Mouse (Mus musculus) kidney, embryonic 15.5 days (tissue): ENCODE measurements at regions not wholly inside any gene's neighbourhood (a gene's known extent, or its start where the extent isn't known, plus 50 kb on each side); places are given as distances from the start of the nearest gene placed in this dataset.
"Not testable (repeated sequence)": the region's sequence is repeated elsewhere in the genome, so short reads cannot be mapped to it uniquely, and the experiment has no call there.

Source experiments
- ATAC-seq: fragments of 200-750 bp; cut with Nextera tagmentation; replicated peaks from 2 replicates; pipeline ENCODE4 v1.8.0; 2017; ENCODE audit warnings: moderate TSS enrichment; ENCODE audit not compliant: low FRiP score
- H3K27ac ChIP-seq: fragments of 300-500 bp; sonication (generic); 2 replicates; pipeline ENCODE4 v1.5.1; 2015; ENCODE audit warnings: mild to moderate bottlenecking, inconsistent platforms
- H3K27me3 ChIP-seq: fragments of 300-500 bp; sonication (generic); 2 replicates; pipeline ENCODE4 v1.6.1; 2015; ENCODE audit warnings: inconsistent platforms
- H3K36me3 ChIP-seq: fragments of 300-500 bp; sonication (generic); 2 replicates; pipeline ENCODE4 v1.6.1; 2015; ENCODE audit warnings: inconsistent platforms
- H3K4me1 ChIP-seq: fragments of 300-500 bp; sonication (generic); 2 replicates; pipeline ENCODE4 v1.6.1; 2015; ENCODE audit warnings: inconsistent platforms
- H3K4me2 ChIP-seq: fragments of 300-500 bp; sonication (generic); 2 replicates; pipeline ENCODE4 v1.6.1; 2015; ENCODE audit warnings: moderate library complexity, mild to moderate bottlenecking, inconsistent platforms
- H3K4me3 ChIP-seq: fragments of 300-500 bp; sonication (generic); replicated peaks from 2 replicates; pipeline ENCODE4 v1.5.1; 2015; ENCODE audit warnings: mild to moderate bottlenecking, inconsistent platforms
- H3K9ac ChIP-seq: fragments of 300-500 bp; sonication (generic); 2 replicates; pipeline ENCODE4 v1.6.1; 2015; ENCODE audit warnings: mild to moderate bottlenecking, inconsistent platforms
- H3K9me3 ChIP-seq: fragments of 300-500 bp; sonication (generic); replicated peaks from 2 replicates; pipeline ENCODE4 v1.6.1; 2016; ENCODE audit warnings: inconsistent platforms
- WGBS: fragments of 180-500 bp; shearing (Covaris S2); methylation state at CpG from one replicate; pipeline ENCODE4 v1.1.7; 2015; ENCODE audit warnings: mixed read lengths; 5-methylcytosine and 5-hydroxymethylcytosine counted together

GRCm38 (mm10) chr3:22285904-22286303 is 209.5 kb downstream of the Tbl1xr1 start:
- no peak for ATAC-seq
- H3K27ac ChIP-seq, result no peak overlapping the region
- no peaks in the 10 kb centered on the region for H3K27me3 ChIP-seq
- H3K4me1 ChIP-seq, result no peaks in the 10 kb centered on the region
- H3K4me3 ChIP-seq, result no peak overlapping the region
- H3K36me3 ChIP-seq, result no peaks in the 10 kb centered on the region
- H3K9ac ChIP-seq, result no peak overlapping the region
- WGBS, result 97% methylated on average over 2 of the region's 2 CpGs
- H3K9me3 ChIP-seq, result no peaks in the 10 kb centered on the region
- no peak overlapping the region for H3K4me2 ChIP-seq

GRCm38 (mm10) chr3:22293466-22293865 is 217.0 kb downstream of the Tbl1xr1 start:
- Histone ChIP-seq H3K4me1 (no peaks in the 10 kb centered on the region), H3K9ac (no peak overlapping the region), H3K4me2 (no peak overlapping the region), H3K27me3 (no peaks in the 10 kb centered on the region), H3K4me3 (no peak overlapping the region), H3K9me3 (no peaks in the 10 kb centered on the region), H3K36me3 (no peaks in the 10 kb centered on the region), H3K27ac (no peak overlapping the region)
- WGBS, result 74% methylated on average over 3 of the region's 3 CpGs
- ATAC-seq, result no peak

GRCm38 (mm10) chr3:22294081-22294480 is 217.6 kb downstream of the Tbl1xr1 start:
- H3K9me3 ChIP-seq, H3K4me3 ChIP-seq, H3K4me2 ChIP-seq, H3K4me1 ChIP-seq, H3K36me3 ChIP-seq, H3K27ac ChIP-seq, H3K27me3 ChIP-seq, H3K9ac ChIP-seq, ATAC-seq: not testable (repeated sequence)
- WGBS, result 96% methylated on average over 1 of the region's 1 CpGs

- not testable (repeated sequence) for H3K4me2 ChIP-seq, H3K27ac ChIP-seq, H3K4me1 ChIP-seq, H3K27me3 ChIP-seq, ATAC-seq, H3K9me3 ChIP-seq, H3K36me3 ChIP-seq, H3K4me3 ChIP-seq, H3K9ac ChIP-seq
- WGBS, result 84% methylated on average over 1 of the region's 1 CpGs
Observed at GRCm38 (mm10) chr3:22296925-22297324, 220.5 kb downstream of the Tbl1xr1 start.

- not testable (repeated sequence) for H3K4me1 ChIP-seq, H3K9ac ChIP-seq, ATAC-seq, H3K36me3 ChIP-seq, H3K27ac ChIP-seq, H3K4me3 ChIP-seq, H3K4me2 ChIP-seq, H3K27me3 ChIP-seq, H3K9me3 ChIP-seq
- WGBS, result 91% methylated on average over 1 of the region's 1 CpGs
Observed at GRCm38 (mm10) chr3:22297831-22298230, 221.4 kb downstream of the Tbl1xr1 start.

- Histone ChIP-seq H3K9ac (no peak overlapping the region), H3K4me3 (no peak overlapping the region), H3K9me3 (no peaks in the 10 kb centered on the region), H3K4me2 (no peak overlapping the region), H3K36me3 (no peaks in the 10 kb centered on the region), H3K27ac (no peak overlapping the region), H3K4me1 (no peaks in the 10 kb centered on the region), H3K27me3 (no peaks in the 10 kb centered on the region)
- ATAC-seq, result no peak
- 91% methylated on average over 5 of the region's 5 CpGs for WGBS
Observed at GRCm38 (mm10) chr3:22300553-22300952, 224.1 kb downstream of the Tbl1xr1 start.

- H3K9ac ChIP-seq, result no peak overlapping the region
- no peak overlapping the region for H3K4me2 ChIP-seq
- H3K4me3 ChIP-seq, result no peak overlapping the region
- H3K27me3 ChIP-seq, result no peaks in the 10 kb centered on the region
- ATAC-seq, result peak; percentile 40; the same call in 1 of the 2 replicates
- H3K27ac ChIP-seq, result no peak overlapping the region
- H3K4me1 ChIP-seq, result no peaks in the 10 kb centered on the region
- WGBS, result 35% methylated on average over 5 of the region's 5 CpGs
- H3K36me3 ChIP-seq, result no peaks in the 10 kb centered on the region
- H3K9me3 ChIP-seq, result no peaks in the 10 kb centered on the region
Observed at GRCm38 (mm10) chr3:22301991-22302517, 225.6 kb downstream of the Tbl1xr1 start.

GRCm38 (mm10) chr3:22304145-22304544 is 227.7 kb downstream of the Tbl1xr1 start:
- ATAC-seq, result no peak
- 40% methylated on average over 1 of the region's 1 CpGs for WGBS

GRCm38 (mm10) chr3:22306624-22307023 is 230.2 kb downstream of the Tbl1xr1 start:
- no peaks in the 10 kb centered on the region for H3K4me1 ChIP-seq
- no peaks in the 10 kb centered on the region for H3K9me3 ChIP-seq
- no peak overlapping the region for H3K4me2 ChIP-seq
- H3K9ac ChIP-seq, result no peak overlapping the region
- no peaks in the 10 kb centered on the region for H3K36me3 ChIP-seq
- no peak overlapping the region for H3K4me3 ChIP-seq
- no peaks in the 10 kb centered on the region for H3K27me3 ChIP-seq
- WGBS, result 70% methylated on average over 4 of the region's 4 CpGs
- H3K27ac ChIP-seq, result no peak overlapping the region
- ATAC-seq, result no peak

More at GRCm38 (mm10) chr3:22304145-22304544, 227.7 kb downstream of the Tbl1xr1 start:
- Histone ChIP-seq H3K9ac (no peak overlapping the region), H3K36me3 (no peaks in the 10 kb centered on the region), H3K4me3 (no peak overlapping the region), H3K9me3 (no peaks in the 10 kb centered on the region), H3K27ac (no peak overlapping the region), H3K4me1 (no peaks in the 10 kb centered on the region), H3K4me2 (no peak overlapping the region), H3K27me3 (no peaks in the 10 kb centered on the region)

- Histone ChIP-seq H3K9me3 (no peaks in the 10 kb centered on the region), H3K27me3 (no peaks in the 10 kb centered on the region), H3K27ac (no peak overlapping the region), H3K4me1 (no peaks in the 10 kb centered on the region), H3K4me2 (no peak overlapping the region), H3K4me3 (no peak overlapping the region), H3K9ac (no peak overlapping the region), H3K36me3 (no peaks in the 10 kb centered on the region)
- ATAC-seq, result no peak
- 13% methylated on average over 4 of the region's 4 CpGs for WGBS
Observed at GRCm38 (mm10) chr3:22308962-22309361, 232.5 kb downstream of the Tbl1xr1 start.

GRCm38 (mm10) chr3:22316466-22317185 is 240.2 kb downstream of the Tbl1xr1 start:
- no peaks in the 10 kb centered on the region for H3K9me3 ChIP-seq
- H3K4me2 ChIP-seq, result no peak overlapping the region
- H3K4me3 ChIP-seq, result no peak overlapping the region
- H3K4me1 ChIP-seq, result no peaks in the 10 kb centered on the region
- no peak overlapping the region for H3K27ac ChIP-seq
- H3K9ac ChIP-seq, result no peak overlapping the region
- no peaks in the 10 kb centered on the region for H3K36me3 ChIP-seq
- no peak for ATAC-seq
- WGBS, result 87% methylated on average over 10 of the region's 10 CpGs
- H3K27me3 ChIP-seq, result no peaks in the 10 kb centered on the region

- not testable (repeated sequence) for ATAC-seq, H3K4me1 ChIP-seq, H3K27me3 ChIP-seq, H3K36me3 ChIP-seq, H3K4me2 ChIP-seq, H3K4me3 ChIP-seq, H3K9me3 ChIP-seq, H3K27ac ChIP-seq, H3K9ac ChIP-seq
- 88% methylated on average over 1 of the region's 1 CpGs for WGBS
Observed at GRCm38 (mm10) chr3:22320425-22320824, 244.0 kb downstream of the Tbl1xr1 start.

- WGBS, result 88% methylated on average over 1 of the region's 1 CpGs
- no peak overlapping the region for H3K4me2 ChIP-seq
- H3K27ac ChIP-seq, result no peak overlapping the region
- no peak overlapping the region for H3K9ac ChIP-seq
- no peaks in the 10 kb centered on the region for H3K4me1 ChIP-seq
- H3K27me3 ChIP-seq, result no peaks in the 10 kb centered on the region
- no peak for ATAC-seq
- H3K4me3 ChIP-seq, result no peak overlapping the region
- H3K36me3 ChIP-seq, result no peaks in the 10 kb centered on the region
- no peaks in the 10 kb centered on the region for H3K9me3 ChIP-seq
Observed at GRCm38 (mm10) chr3:22331240-22331639, 254.8 kb downstream of the Tbl1xr1 start.
